Mouse (Mus musculus): ENCODE results near the gene Gnao1.

Gene Gnao1

GRCm38 (mm10) chr8:93888702-93889480 lies 79.1 kb downstream of the Gnao1 start:
- DNase-seq (ENCODE audit: low read depth, low spot score), result no peak

GRCm38 (mm10) chr8:93893556-93893955 lies 83.8 kb downstream of the Gnao1 start:
- DNase-seq (ENCODE audit: low read depth, low spot score), result no peak

- DNase-seq (ENCODE audit: low read depth, low spot score), result no peak
Observed at GRCm38 (mm10) chr8:93896841-93897551, 87.2 kb downstream of the Gnao1 start.

GRCm38 (mm10) chr8:93898570-93898969 lies 88.8 kb downstream of the Gnao1 start:
- DNase-seq (ENCODE audit: low read depth, low spot score), result no peak

GRCm38 (mm10) chr8:93902040-93902439 lies 92.3 kb downstream of the Gnao1 start:
- no peak for DNase-seq (ENCODE audit: low read depth, low spot score)

- no peak for DNase-seq (ENCODE audit: low read depth, low spot score)
Observed at GRCm38 (mm10) chr8:93906961-93907360, 97.2 kb downstream of the Gnao1 start.

- DNase-seq (ENCODE audit: low read depth, low spot score), result no peak
Observed at GRCm38 (mm10) chr8:93907987-93908441, 98.2 kb downstream of the Gnao1 start.

- DNase-seq (ENCODE audit: low read depth, low spot score), result no peak
Observed at GRCm38 (mm10) chr8:93908546-93908945, 98.8 kb downstream of the Gnao1 start.

GRCm38 (mm10) chr8:93911715-93912555 lies 102.2 kb downstream of the Gnao1 start:
- no peak for DNase-seq (ENCODE audit: low read depth, low spot score)

- peak; percentile 67 for DNase-seq (ENCODE audit: low read depth, low spot score)
Observed at GRCm38 (mm10) chr8:93917859-93918421, 108.2 kb downstream of the Gnao1 start.

- no peak for DNase-seq (ENCODE audit: low read depth, low spot score)
Observed at GRCm38 (mm10) chr8:93918580-93918979, 108.8 kb downstream of the Gnao1 start.

- DNase-seq (ENCODE audit: low read depth, low spot score), result no peak
Observed at GRCm38 (mm10) chr8:93919422-93919821, 109.7 kb downstream of the Gnao1 start.

GRCm38 (mm10) chr8:93919916-93920589 lies 110.3 kb downstream of the Gnao1 start:
- DNase-seq (ENCODE audit: low read depth, low spot score), result no peak

- DNase-seq (ENCODE audit: low read depth, low spot score), result no peak
Observed at GRCm38 (mm10) chr8:93920590-93920948, 110.8 kb downstream of the Gnao1 start.

GRCm38 (mm10) chr8:93923897-93924334 lies 114.2 kb downstream of the Gnao1 start:
- DNase-seq (ENCODE audit: low read depth, low spot score), result no peak

- DNase-seq (ENCODE audit: low read depth, low spot score), result no peak
Observed at GRCm38 (mm10) chr8:93925513-93925912, 115.7 kb downstream of the Gnao1 start.

GRCm38 (mm10) chr8:93929233-93929632 lies 119.5 kb downstream of the Gnao1 start:
- DNase-seq (ENCODE audit: low read depth, low spot score), result no peak

GRCm38 (mm10) chr8:93931336-93931735 lies 121.6 kb downstream of the Gnao1 start:
- no peak for DNase-seq (ENCODE audit: low read depth, low spot score)

- peak; percentile 82 for DNase-seq (ENCODE audit: low read depth, low spot score)
Observed at GRCm38 (mm10) chr8:93932873-93933272, 123.1 kb downstream of the Gnao1 start.

GRCm38 (mm10) chr8:93933288-93933687 lies 123.5 kb downstream of the Gnao1 start:
- no peak for DNase-seq (ENCODE audit: low read depth, low spot score)

GRCm38 (mm10) chr8:93938193-93938592 lies 128.4 kb downstream of the Gnao1 start:
- DNase-seq (ENCODE audit: low read depth, low spot score), result no peak

Data from mesoderm, embryonic 11.5 days (tissue).